Mouse (Mus musculus) ES-Bruce4 (cell line): Measurements from ENCODE around the gene Gadd45g.

ENCODE experiments used
- CTCF ChIP-seq: IDR thresholded peaks from one replicate; pipeline ENCODE4 v1.8.1; 2011; ENCODE audit warnings: low read depth, low read length
- POLR2A ChIP-seq: IDR thresholded peaks from one replicate; pipeline ENCODE4 v1.8.1; 2011; ENCODE audit warnings: low read length; ENCODE audit not compliant: insufficient read depth

DNA sequence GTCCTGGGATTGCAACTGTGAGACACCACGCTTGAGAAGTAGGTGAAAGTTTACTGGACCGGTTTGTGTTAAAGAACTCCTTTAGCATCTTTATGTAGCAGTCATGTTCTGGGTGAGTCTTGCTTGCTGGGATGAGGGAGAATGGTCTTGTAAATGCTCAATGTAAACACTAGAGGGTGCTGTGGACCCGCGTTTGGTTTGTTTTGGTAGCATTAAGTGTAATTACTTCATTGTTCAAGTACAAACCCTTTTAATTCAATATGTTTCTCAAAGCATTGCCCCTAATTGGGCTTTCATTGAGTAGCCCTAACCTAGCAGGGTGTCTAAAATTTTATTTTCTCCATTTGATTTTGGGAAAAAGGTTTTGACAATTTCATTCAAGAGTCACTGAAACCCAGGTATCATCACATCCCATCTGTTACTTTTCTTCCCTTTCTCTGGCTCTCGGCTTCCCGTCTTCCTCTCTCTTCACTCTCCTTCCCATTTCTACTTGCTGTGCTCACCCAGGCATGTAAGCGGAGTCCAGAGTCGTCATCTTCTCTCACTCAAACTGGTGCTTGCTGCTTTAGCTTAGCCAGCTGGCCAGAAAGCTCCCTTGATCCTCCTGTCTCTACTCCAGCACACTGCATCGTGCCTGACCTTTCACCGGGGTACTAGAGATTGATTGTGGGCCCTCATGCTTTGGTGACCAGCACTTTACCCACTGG lies 15.6 kb upstream of the Gadd45g start:
- TF ChIP-seq POLR2A (no peak), CTCF (peak; percentile 26)
